Mouse (Mus musculus): Measurements from ENCODE around the gene Cdk6.

GRCm38 (mm10) chr5:3503836-3504323 lies 162.6 kb downstream of the Cdk6 start:
- TF ChIP-seq POLR2A (IDR thresholded peaks at IDR 0.05; ENCODE audit: borderline replicate concordance, extremely low read depth, low read depth, low read length) = no peak
- TF ChIP-seq CTCF (IDR thresholded peaks at IDR 0.05; ENCODE audit: insufficient read depth, low read length) = no peak
